Mouse (Mus musculus) ovary, postnatal 36 days (tissue): ENCODE results near the gene Pou3f1.

ENCODE experiments used
- DNase-seq: peaks from one replicate; pipeline ENCODE4 v3.0.0; 2022; ENCODE audit warnings: low spot score, mixed read lengths

The Pou3f1 gene

GRCm38 (mm10) chr4:124656518-124656853 is at the start of gene Pou3f1:
Gene Pou3f1, plus strand, starts transcription at chr4:124656807.
- DNase-seq = no peak

GRCm38 (mm10) chr4:124607166-124607565 is 49.4 kb upstream of the Pou3f1 start:
- no peak for DNase-seq

GRCm38 (mm10) chr4:124610066-124610465 is 46.5 kb upstream of the Pou3f1 start:
- no peak for DNase-seq

GRCm38 (mm10) chr4:124610703-124611102 is 45.9 kb upstream of the Pou3f1 start, which contains the start of gene 3100002H09Rik:
Gene 3100002H09Rik, minus strand, starts transcription at chr4:124610803.
- DNase-seq = no peak

GRCm38 (mm10) chr4:124611768-124612167 is 44.8 kb upstream of the Pou3f1 start:
- DNase-seq = no peak

- no peak for DNase-seq
These were observed 42.4 kb upstream of the Pou3f1 start for GRCm38 (mm10) chr4:124614189-124614588.

GRCm38 (mm10) chr4:124615406-124615960 is 41.1 kb upstream of the Pou3f1 start:
- no peak for DNase-seq

- no peak for DNase-seq
These were observed 40.6 kb upstream of the Pou3f1 start for GRCm38 (mm10) chr4:124615986-124616385.

GRCm38 (mm10) chr4:124616636-124617035 is 40.0 kb upstream of the Pou3f1 start:
- DNase-seq = no peak

- no peak for DNase-seq
These were observed 38.0 kb upstream of the Pou3f1 start for GRCm38 (mm10) chr4:124618599-124618998.

GRCm38 (mm10) chr4:124621406-124621805 is 35.2 kb upstream of the Pou3f1 start:
- no peak for DNase-seq

GRCm38 (mm10) chr4:124622566-124622965 is 34.0 kb upstream of the Pou3f1 start:
- DNase-seq = no peak

- no peak for DNase-seq
These were observed 32.5 kb upstream of the Pou3f1 start for GRCm38 (mm10) chr4:124624111-124624581.

- no peak for DNase-seq
These were observed 29.8 kb upstream of the Pou3f1 start for GRCm38 (mm10) chr4:124626836-124627235.

- no peak for DNase-seq
These were observed 25.2 kb upstream of the Pou3f1 start for GRCm38 (mm10) chr4:124631456-124631855.

GRCm38 (mm10) chr4:124632856-124633255 is 23.8 kb upstream of the Pou3f1 start:
- DNase-seq = no peak

- peak; percentile 62 for DNase-seq
These were observed 23.3 kb upstream of the Pou3f1 start for GRCm38 (mm10) chr4:124633281-124633680.

- no peak for DNase-seq
These were observed 16.9 kb upstream of the Pou3f1 start for GRCm38 (mm10) chr4:124639715-124640114.

- DNase-seq = no peak
These were observed 12.7 kb upstream of the Pou3f1 start for GRCm38 (mm10) chr4:124643859-124644258.

- DNase-seq = no peak
These were observed 11.6 kb upstream of the Pou3f1 start for GRCm38 (mm10) chr4:124644974-124645433.

GRCm38 (mm10) chr4:124646591-124646990 is 10.0 kb upstream of the Pou3f1 start:
- DNase-seq = no peak

GRCm38 (mm10) chr4:124647909-124648308 is 8.7 kb upstream of the Pou3f1 start:
- DNase-seq = no peak

GRCm38 (mm10) chr4:124652886-124653285 is 3.7 kb upstream of the Pou3f1 start:
- DNase-seq = no peak
